Mouse (Mus musculus) lung, postnatal 0 days (tissue): Measurements from ENCODE around the gene Rgs6. TPM values are rescaled to one million over a fixed set of nuclear protein-coding genes. Genes with fewer than 3 reads are reported as not detected.

ENCODE experiments used
- ATAC-seq: fragments of 200-750 bp; cut with Nextera tagmentation; 2 replicates; pipeline ENCODE4 v1.8.0; 2017; ENCODE audit warnings: moderate library complexity
- DNase-seq: peaks from one replicate; pipeline ENCODE4 v3.0.0-alpha.2; 2016; ENCODE audit warnings: low spot score
- H3K27ac ChIP-seq: fragments of 300-500 bp; sonication (generic); 2 replicates; pipeline ENCODE4 v1.5.1; 2014; ENCODE audit warnings: antibody characterized with exemption, mild to moderate bottlenecking, low read length, mixed read lengths
- H3K27me3 ChIP-seq: fragments of 300-500 bp; sonication (generic); replicated peaks from 2 replicates; pipeline ENCODE4 v1.6.1; 2014; ENCODE audit warnings: low read length, mixed read lengths; ENCODE audit not compliant: insufficient read depth
- H3K36me3 ChIP-seq: fragments of 300-500 bp; sonication (generic); 2 replicates; pipeline ENCODE4 v1.6.1; 2014; ENCODE audit warnings: low read length, mixed read lengths; ENCODE audit not compliant: insufficient read depth
- H3K4me1 ChIP-seq: fragments of 300-500 bp; sonication (generic); 2 replicates; pipeline ENCODE4 v1.6.1; 2014; ENCODE audit warnings: antibody characterized with exemption, low read depth, low read length, mixed read lengths; ENCODE audit not compliant: insufficient read depth
- H3K4me2 ChIP-seq: fragments of 300-500 bp; sonication (generic); replicated peaks from 2 replicates; pipeline ENCODE4 v1.6.1; 2014; ENCODE audit warnings: low read depth, mild to moderate bottlenecking, low read length, moderate library complexity, mixed read lengths
- H3K4me3 ChIP-seq: fragments of 300-500 bp; sonication (generic); 2 replicates; pipeline ENCODE4 v1.5.1; 2014; ENCODE audit warnings: low read depth, low read length
- H3K9ac ChIP-seq: fragments of 300-500 bp; sonication (generic); replicated peaks from 2 replicates; pipeline ENCODE4 v1.6.1; 2014; ENCODE audit warnings: low read depth, mild to moderate bottlenecking
- H3K9me3 ChIP-seq: fragments of 300-500 bp; sonication (generic); 2 replicates; pipeline ENCODE4 v1.6.1; 2016; ENCODE audit warnings: low read length, mixed read lengths
- CTCF ChIP-seq: IDR thresholded peaks from 2 replicates; pipeline ENCODE4 v1.5.1; 2016; ENCODE audit warnings: antibody characterized with exemption, mild to moderate bottlenecking
- EP300 ChIP-seq: IDR thresholded peaks from 2 replicates; pipeline ENCODE4 v1.6.1; 2016; ENCODE audit warnings: antibody characterized with exemption, mild to moderate bottlenecking, control low read depth
- WGBS: fragments of 180-500 bp; shearing (Covaris S2); extraction: QIAGEN DNeasy Blood & Tissue Kit; methylation state at CpG from one replicate; pipeline ENCODE4 v1.1.7; 2014; 5-methylcytosine and 5-hydroxymethylcytosine counted together
- polyA plus RNA-seq: library from polyadenylated mRNA; unstranded; fragments of >200 nt; fragmentation: Nextera tagmentation; extraction: Ambion mirVana; gene quantifications from 2 replicates; pipeline ENCODE4 v1.2.1, GENCODE M21; 2015

Gene Rgs6
- polyA plus RNA-seq, 1 experiment from 2014 or later, result 2.6 TPM

DNA sequence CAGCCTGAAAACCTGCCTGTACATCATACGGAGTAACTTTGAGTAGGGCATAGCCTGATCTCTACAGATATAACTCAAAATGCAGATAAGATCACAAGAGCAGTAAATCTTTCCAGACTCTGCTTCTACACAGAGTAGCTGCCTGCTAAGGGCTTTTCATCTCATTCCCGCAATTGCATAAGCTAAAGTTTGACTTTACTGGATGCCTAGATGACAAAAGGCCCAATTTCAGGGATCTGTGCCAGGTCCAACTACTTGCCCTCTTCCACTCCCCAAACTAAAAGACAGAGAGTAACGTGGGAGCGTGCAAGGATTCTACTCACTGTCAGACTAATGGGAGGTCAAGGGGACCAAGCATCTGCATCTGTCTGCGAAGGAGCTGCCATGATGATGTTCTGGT lies 292.6 kb downstream of the Rgs6 start:
- H3K4me3 ChIP-seq, result no peak overlapping the region
- no peaks in the 10 kb centered on the region for H3K4me1 ChIP-seq
- 68% methylated on average over 5 of the region's 5 CpGs for WGBS
- DNase-seq, result no peak
- H3K4me2 ChIP-seq, result no peak overlapping the region
- no peak for TF ChIP-seq EP300
- no peak for TF ChIP-seq CTCF
- ATAC-seq, result no peak
- H3K27me3 ChIP-seq, result no peaks in the 10 kb centered on the region
- H3K27ac ChIP-seq, result no peak overlapping the region
- no peak overlapping the region for H3K9ac ChIP-seq
- H3K9me3 ChIP-seq, result no peaks in the 10 kb centered on the region
- no peaks in the 10 kb centered on the region for H3K36me3 ChIP-seq

DNA sequence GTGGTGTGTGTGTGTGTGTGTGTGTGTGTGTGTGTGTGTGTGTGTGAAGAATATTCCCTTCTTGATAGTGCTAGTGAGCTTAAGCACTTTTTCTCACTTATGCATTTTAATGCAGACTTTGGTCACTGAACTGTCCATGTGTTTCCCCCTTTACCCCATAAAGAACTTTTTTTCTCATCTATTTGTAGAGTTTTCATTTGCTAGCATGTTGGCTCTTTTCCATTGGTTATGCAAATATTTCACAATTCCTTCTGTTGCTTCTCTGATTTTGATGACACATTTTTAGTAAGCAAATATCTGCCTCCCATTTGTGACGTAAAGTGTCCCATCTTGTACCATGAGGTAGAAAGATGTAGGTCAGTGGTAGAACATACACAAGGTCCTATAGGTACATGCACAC lies 295.0 kb downstream of the Rgs6 start:
- WGBS, result 44% methylated on average over 1 of the region's 1 CpGs
- H3K9ac ChIP-seq, result no peak overlapping the region
- H3K4me3 ChIP-seq, result no peak overlapping the region
- ATAC-seq (no peak), DNase-seq (peak; percentile 53)
- no peaks in the 10 kb centered on the region for H3K27me3 ChIP-seq
- no peak for TF ChIP-seq CTCF
- no peak for TF ChIP-seq EP300
- H3K27ac ChIP-seq, result no peak overlapping the region
- no peaks in the 10 kb centered on the region for H3K9me3 ChIP-seq
- H3K4me2 ChIP-seq, result no peak overlapping the region
- no peaks in the 10 kb centered on the region for H3K4me1 ChIP-seq
- no peaks in the 10 kb centered on the region for H3K36me3 ChIP-seq

DNA sequence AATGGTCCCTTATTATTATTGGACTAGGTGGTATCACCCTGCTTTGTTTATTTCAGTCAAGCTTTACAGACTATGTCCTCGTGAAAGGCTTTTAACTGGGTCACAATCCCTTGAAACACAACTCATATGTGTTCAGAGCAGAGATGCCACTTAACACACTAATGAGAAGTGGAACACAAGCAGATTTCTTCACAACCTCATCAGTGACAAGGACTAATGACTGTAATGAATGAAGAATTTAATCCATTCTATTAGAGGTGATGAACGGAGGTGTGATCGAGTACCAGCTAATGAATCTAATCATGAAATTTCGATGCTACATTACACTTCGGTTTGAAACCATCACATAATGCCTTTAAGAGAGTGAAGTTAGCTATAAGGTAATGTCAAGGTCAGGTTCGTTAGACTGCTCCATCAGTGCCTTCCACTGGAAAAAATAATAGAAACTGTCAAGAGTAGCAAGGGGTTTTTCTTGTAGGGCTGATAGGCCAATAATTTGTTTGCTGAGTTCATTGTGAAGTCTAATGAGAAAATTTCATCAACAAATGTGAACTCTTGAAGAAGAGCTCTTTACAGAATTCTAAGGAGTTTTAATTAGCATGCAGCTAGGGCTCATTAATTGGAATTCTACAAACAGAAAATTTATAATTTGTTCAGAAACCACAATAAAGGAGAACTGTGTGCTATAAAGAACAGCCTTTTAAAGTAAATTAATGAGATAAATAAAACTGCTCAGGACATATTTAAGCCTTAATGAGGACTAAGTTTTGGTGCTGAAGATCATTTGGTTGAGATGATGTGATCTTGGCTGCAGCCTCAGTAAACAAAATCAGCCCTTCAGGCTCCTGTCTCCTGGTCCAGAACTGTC lies 307.1 kb downstream of the Rgs6 start:
- no peak overlapping the region for H3K4me2 ChIP-seq
- no peak for ATAC-seq
- no peaks in the 10 kb centered on the region for H3K27me3 ChIP-seq
- no peak overlapping the region for H3K9ac ChIP-seq
- no peak for DNase-seq
- H3K9me3 ChIP-seq, result no peaks in the 10 kb centered on the region
- TF ChIP-seq EP300 (no peak), CTCF (no peak)
- no peak overlapping the region for H3K4me3 ChIP-seq
- H3K4me1 ChIP-seq, result no peaks in the 10 kb centered on the region
- 85% methylated on average over 6 of the region's 6 CpGs for WGBS
- no peak overlapping the region for H3K27ac ChIP-seq
- H3K36me3 ChIP-seq, result no peaks in the 10 kb centered on the region

DNA sequence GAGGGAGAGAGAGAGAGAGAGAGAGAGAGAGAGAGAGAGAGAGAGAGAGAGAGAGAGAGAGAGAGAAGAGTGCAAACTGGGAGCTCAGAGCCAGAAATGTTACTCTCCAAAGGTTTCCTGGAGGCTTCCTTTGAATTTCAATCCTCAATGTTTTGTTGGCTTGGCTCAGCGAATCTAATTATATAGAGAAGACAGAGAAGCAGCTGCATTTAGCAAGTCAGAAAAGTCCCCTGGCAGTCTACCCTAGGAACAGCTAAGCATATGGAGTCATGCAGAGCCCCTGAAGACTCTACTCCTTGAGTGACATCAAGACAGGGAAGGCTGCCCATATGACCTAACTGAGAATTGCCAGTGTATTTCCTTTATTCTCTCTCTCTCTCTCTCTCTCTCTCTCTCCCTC lies 317.7 kb downstream of the Rgs6 start:
- no peaks in the 10 kb centered on the region for H3K36me3 ChIP-seq
- no peaks in the 10 kb centered on the region for H3K27me3 ChIP-seq
- no peak overlapping the region for H3K27ac ChIP-seq
- no peaks in the 10 kb centered on the region for H3K4me1 ChIP-seq
- DNase-seq (no peak), ATAC-seq (no peak)
- H3K4me2 ChIP-seq, result no peak overlapping the region
- H3K4me3 ChIP-seq, result no peak overlapping the region
- H3K9me3 ChIP-seq, result no peaks in the 10 kb centered on the region
- H3K9ac ChIP-seq, result no peak overlapping the region
- TF ChIP-seq CTCF (no peak), EP300 (no peak)
- WGBS, result 68% methylated on average over 1 of the region's 1 CpGs

DNA sequence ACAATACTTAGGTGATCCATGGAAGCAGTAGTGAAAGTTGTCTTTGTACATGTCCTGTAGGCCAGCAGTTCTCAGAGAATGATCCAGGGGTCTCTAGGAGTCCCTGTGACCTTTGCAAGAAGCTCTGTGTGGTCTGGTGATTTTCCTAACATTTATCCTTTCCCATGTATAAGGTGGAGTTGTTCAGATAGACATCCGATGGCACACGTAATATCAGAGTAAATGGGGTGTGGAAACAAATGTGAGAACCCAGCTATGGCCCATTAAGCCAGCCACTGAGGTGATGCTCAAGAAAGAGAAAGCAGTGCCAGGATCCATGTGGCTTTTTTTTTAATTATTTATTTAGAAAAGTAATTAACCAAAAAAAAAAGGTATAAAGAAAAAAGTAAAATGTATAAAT lies 322.8 kb downstream of the Rgs6 start:
- no peak for TF ChIP-seq EP300
- TF ChIP-seq CTCF, result no peak
- DNase-seq (no peak), ATAC-seq (no peak)
- no peak overlapping the region for H3K4me2 ChIP-seq
- no peaks in the 10 kb centered on the region for H3K4me1 ChIP-seq
- H3K27me3 ChIP-seq, result no peaks in the 10 kb centered on the region
- H3K9ac ChIP-seq, result no peak overlapping the region
- no peak overlapping the region for H3K4me3 ChIP-seq
- 81% methylated on average over 2 of the region's 2 CpGs for WGBS
- H3K27ac ChIP-seq, result no peak overlapping the region
- H3K36me3 ChIP-seq, result no peaks in the 10 kb centered on the region
- no peaks in the 10 kb centered on the region for H3K9me3 ChIP-seq

DNA sequence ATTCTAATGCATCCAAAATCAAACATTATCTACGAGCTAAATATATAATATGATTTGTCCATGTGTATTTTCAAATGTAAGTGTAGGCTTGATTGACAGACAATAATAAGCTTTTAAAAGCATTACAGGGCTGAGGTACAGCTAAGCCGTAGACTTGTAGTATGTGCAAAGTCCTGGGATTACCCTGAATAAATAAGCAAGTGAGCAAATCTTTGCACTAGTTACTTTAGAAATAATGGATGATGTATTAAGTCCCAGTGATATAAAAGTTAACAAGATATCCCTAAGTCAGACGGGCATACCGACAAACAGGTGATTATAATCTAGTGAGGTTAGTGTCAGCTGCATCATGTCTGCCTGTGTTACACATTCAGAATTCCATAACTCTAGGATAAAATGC lies 326.0 kb downstream of the Rgs6 start:
- Histone ChIP-seq H3K36me3 (no peaks in the 10 kb centered on the region), H3K4me1 (no peaks in the 10 kb centered on the region), H3K9me3 (no peaks in the 10 kb centered on the region), H3K9ac (no peak overlapping the region), H3K27me3 (no peaks in the 10 kb centered on the region), H3K27ac (no peak overlapping the region), H3K4me3 (no peak overlapping the region), H3K4me2 (no peak overlapping the region)
- WGBS, result 35% methylated on average over 4 of the region's 4 CpGs
- no peak for TF ChIP-seq CTCF
- TF ChIP-seq EP300, result no peak
- no peak for DNase-seq
- no peak for ATAC-seq
